Mouse (Mus musculus): ENCODE data around the gene Rgs18.

DNA sequence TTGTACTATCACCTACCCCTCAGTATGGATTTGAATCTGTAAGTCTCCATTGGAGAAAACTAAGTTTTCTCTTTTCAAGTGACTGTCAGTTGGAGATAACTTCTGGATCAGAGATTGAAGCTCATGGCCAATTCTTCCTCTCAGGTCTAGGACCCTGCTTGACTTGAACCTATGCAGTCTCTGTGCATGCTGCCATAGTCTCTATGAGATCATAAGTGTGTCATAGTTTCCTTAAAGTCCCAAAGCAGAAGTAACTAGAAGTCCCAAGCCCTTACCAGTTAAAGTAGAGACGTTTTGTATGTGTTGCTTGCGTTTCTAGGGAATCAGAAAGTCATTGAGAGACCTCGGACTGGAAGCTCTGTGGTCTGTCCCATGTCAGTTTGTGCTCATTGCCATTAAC lies 24.5 kb downstream of the Rgs18 start:
- no peak for TF ChIP-seq CTCF (IDR thresholded peaks at IDR 0.05; ENCODE audit: borderline replicate concordance, extremely low read depth, insufficient read depth, insufficient read length)
- no peak for TF ChIP-seq POLR2A (IDR thresholded peaks at IDR 0.05; ENCODE audit: borderline replicate concordance, extremely low read depth, insufficient read depth, insufficient read length, poor library complexity, severe bottlenecking)
